Mouse (Mus musculus) hindbrain, embryonic 13.5 days (tissue): ENCODE measurements around the gene Abcc2. TPM values are rescaled to one million over a fixed set of nuclear protein-coding genes. Genes with fewer than 3 reads are reported as not detected.

Experiments used
- ATAC-seq: fragments of 200-750 bp; cut with Nextera tagmentation; 2 replicates; pipeline ENCODE4 v1.8.0; 2017; ENCODE audit warnings: moderate TSS enrichment; ENCODE audit not compliant: low FRiP score
- H3K27ac ChIP-seq: fragments of 300-500 bp; sonication (generic); 2 replicates; pipeline ENCODE4 v1.5.1; 2015; ENCODE audit warnings: inconsistent platforms, mild to moderate bottlenecking, moderate library complexity
- H3K27me3 ChIP-seq: fragments of 300-500 bp; sonication (generic); 2 replicates; pipeline ENCODE4 v1.6.1; 2015; ENCODE audit warnings: mild to moderate bottlenecking, inconsistent platforms
- H3K36me3 ChIP-seq: fragments of 300-500 bp; sonication (generic); 2 replicates; pipeline ENCODE4 v1.6.1; 2015; ENCODE audit warnings: mild to moderate bottlenecking, inconsistent platforms
- H3K4me1 ChIP-seq: fragments of 300-500 bp; sonication (generic); replicated peaks from 2 replicates; pipeline ENCODE4 v1.6.1; 2015; ENCODE audit warnings: inconsistent platforms
- H3K4me2 ChIP-seq: fragments of 300-500 bp; sonication (generic); 2 replicates; pipeline ENCODE4 v1.6.1; 2015; ENCODE audit warnings: inconsistent platforms, mild to moderate bottlenecking, moderate library complexity
- H3K4me3 ChIP-seq: fragments of 300-500 bp; sonication (generic); 2 replicates; pipeline ENCODE4 v1.5.1; 2015; ENCODE audit warnings: mild to moderate bottlenecking, inconsistent platforms
- H3K9ac ChIP-seq: fragments of 300-500 bp; sonication (generic); 2 replicates; pipeline ENCODE4 v1.6.1; 2015; ENCODE audit warnings: mild to moderate bottlenecking, inconsistent platforms
- H3K9me3 ChIP-seq: fragments of 300-500 bp; sonication (generic); 2 replicates; pipeline ENCODE4 v1.6.1; 2016; ENCODE audit warnings: inconsistent platforms
- WGBS: fragments of 180-500 bp; shearing (Covaris S2); methylation state at CpG from one replicate; pipeline ENCODE4 v1.1.7; 2015; 5-methylcytosine and 5-hydroxymethylcytosine counted together
- polyA plus RNA-seq: library from polyadenylated mRNA; unstranded; fragments of >200 nt; fragmentation: Nextera tagmentation; extraction: Ambion mirVana; gene quantifications from 2 replicates; pipeline ENCODE4 v1.2.1, GENCODE M21; 2015

Gene Abcc2
- polyA plus RNA-seq, 1 experiment from 2014 or later: 0.19 TPM

GRCm38 (mm10) chr19:43887725-43888124, 105.7 kb downstream of the Abcc2 start:
- Histone ChIP-seq H3K4me3 (no peak overlapping the region), H3K9ac (no peak overlapping the region), H3K27ac (no peak overlapping the region), H3K27me3 (no peaks in the 10 kb centered on the region), H3K36me3 (no peaks in the 10 kb centered on the region), H3K9me3 (no peaks in the 10 kb centered on the region), H3K4me1 (peaks cover 9% of the 10 kb centered on the region), H3K4me2 (no peak overlapping the region)
- WGBS: 60% methylated on average over 2 of the region's 2 CpGs
- no peak for ATAC-seq

Other genes starting within 250 kb of the Abcc2 start
- 0.18 TPM in 1 of 2 replicates, not detected in the other for gene Nkx2-3, start 169.9 kb upstream of the Abcc2 start, polyA plus RNA-seq
- gene Slc25a28, start 107.3 kb upstream of the Abcc2 start, polyA plus RNA-seq: 14.0 and 15.1 TPM in 2 replicates
- 10.1 and 10.6 TPM in 2 replicates for gene Entpd7, start 92.5 kb upstream of the Abcc2 start, polyA plus RNA-seq
- 8.0 and 10.0 TPM in 2 replicates for gene Cutc, start 29.2 kb upstream of the Abcc2 start, polyA plus RNA-seq
- 12.0 and 13.1 TPM in 2 replicates for gene Cox15, start 29.2 kb upstream of the Abcc2 start, polyA plus RNA-seq
- 9.2 and 10.8 TPM in 2 replicates for gene Dnmbp, start 158.0 kb downstream of the Abcc2 start, polyA plus RNA-seq
- 0.32 and 0.48 TPM in 2 replicates for gene Cpn1, start 204.4 kb downstream of the Abcc2 start, polyA plus RNA-seq
- not detected in 2 replicates for gene Cyp2c23, start 247.0 kb downstream of the Abcc2 start, polyA plus RNA-seq